Comparison of ENCODE assay signal across 22 mouse cellular contexts in the genomic region with DNA sequence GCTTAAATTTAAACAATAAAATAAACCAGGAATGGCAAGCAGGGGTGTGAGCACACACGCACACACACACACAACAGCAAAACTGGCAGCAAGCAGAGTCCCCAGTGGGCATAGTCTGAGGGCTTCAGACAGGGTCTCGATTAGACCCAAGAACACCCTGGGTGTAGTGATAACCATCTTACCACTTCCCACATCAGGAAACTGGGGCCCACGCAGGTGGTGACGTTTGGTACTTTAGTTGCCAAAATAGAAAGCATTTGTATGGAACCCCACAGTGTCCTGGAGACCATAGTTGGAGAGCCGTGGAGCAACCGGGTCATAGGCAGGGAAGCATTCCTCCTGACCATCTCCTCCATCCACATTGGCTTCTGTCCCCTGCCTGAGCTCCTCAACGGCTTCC. TPM values are rescaled to one million over a fixed set of nuclear protein-coding genes. Genes with fewer than 3 reads are reported as not detected.
DNase-seq lines count a peak whose midpoint lies in the region; ATAC-seq lines count a peak whose summit lies in the region.
"Had no signal": no experiment of that assay in that cellular context is flagged by ENCODE, and none has a peak within 500 bp of the region (broad histone marks: within the 10 kb centered on the region; RNA-seq: fewer than 3 reads in every experiment).

No protein-coding gene starts in this region.

- peak; percentile 58 for DNase-seq in thymus, postnatal 0 days (ENCODE audit: low spot score)
- no peak for DNase-seq in thymus, postnatal 25 days
- DNase-seq in CD4-positive, CD25-positive, alpha-beta regulatory T cell, adult 2 months (ENCODE audit: low read depth, low spot score): peak; percentile 67
- peak; percentile 65 for DNase-seq in naive thymus-derived CD4-positive, alpha-beta T cell, adult 2 months (ENCODE audit: low read depth)
- no peak for DNase-seq in embryo, embryonic 11 days
- no peak for DNase-seq in kidney, postnatal 36 days
- DNase-seq: adrenal gland, adult 8-10 months; cerebellum, adult 2 months; cerebellum, postnatal 14 days; gastrocnemius, adult 2 months; gastrocnemius, postnatal 36 days; heart, adult 2 months; heart, postnatal 4 days; kidney, adult 8-10 months; liver; lung, adult 2 months; lung, postnatal 10 days had no signal

- 0 out of 2 replicates have a peak, but pooled peaks have one; percentile 7 for ATAC-seq in granulocyte monocyte progenitor cell, adult 5-6 weeks (replicated peaks; ENCODE audit: poor library complexity, severe bottlenecking)
- ATAC-seq: forebrain, embryonic 15.5 days; hindbrain, embryonic 16.5 days; intestine, embryonic 16.5 days; midbrain, embryonic 15.5 days had no signal

RNA-seq across cellular contexts. Expression of gene Nfatc2, which starts 5.8 kb away (rescaled TPM):
- polyA plus RNA-seq in thymus, postnatal 0 days (2015; fragmentation: Nextera tagmentation; extraction: Ambion mirVana): 3.1 and 4.0 TPM in 2 replicates
- total RNA-seq in granulocyte monocyte progenitor cell, adult 5-6 weeks (2014; fragmentation: Nextera tagmentation): 1.7 and 2.2 TPM in 2 replicates
- 0.17 and 0.46 TPM in 2 replicates for total RNA-seq in granulocyte monocyte progenitor cell, adult 5-6 weeks (2017)

Comparison
In these comparisons a context has a peak if more than half of its experiments do, and no peak if none do; other contexts are left out.
1. DNase-seq: peak in thymus, postnatal 0 days (single experiment), CD4-positive, CD25-positive, alpha-beta regulatory T cell, adult 2 months (single experiment) and naive thymus-derived CD4-positive, alpha-beta T cell, adult 2 months (single experiment); none in thymus, postnatal 25 days (single experiment), embryo, embryonic 11 days (single experiment) and kidney, postnatal 36 days (0 of 2).